Mouse (Mus musculus) heart, postnatal 0 days (tissue): Measurements from ENCODE around the gene 3100002H09Rik.

Experiments used
- CTCF ChIP-seq: IDR thresholded peaks from 2 replicates; pipeline ENCODE4 v1.5.1; 2016; ENCODE audit warnings: antibody characterized with exemption, control low read depth, low read depth
- EP300 ChIP-seq: IDR thresholded peaks from 2 replicates; pipeline ENCODE4 v1.6.1; 2016; ENCODE audit warnings: antibody characterized with exemption, low read depth

DNA sequence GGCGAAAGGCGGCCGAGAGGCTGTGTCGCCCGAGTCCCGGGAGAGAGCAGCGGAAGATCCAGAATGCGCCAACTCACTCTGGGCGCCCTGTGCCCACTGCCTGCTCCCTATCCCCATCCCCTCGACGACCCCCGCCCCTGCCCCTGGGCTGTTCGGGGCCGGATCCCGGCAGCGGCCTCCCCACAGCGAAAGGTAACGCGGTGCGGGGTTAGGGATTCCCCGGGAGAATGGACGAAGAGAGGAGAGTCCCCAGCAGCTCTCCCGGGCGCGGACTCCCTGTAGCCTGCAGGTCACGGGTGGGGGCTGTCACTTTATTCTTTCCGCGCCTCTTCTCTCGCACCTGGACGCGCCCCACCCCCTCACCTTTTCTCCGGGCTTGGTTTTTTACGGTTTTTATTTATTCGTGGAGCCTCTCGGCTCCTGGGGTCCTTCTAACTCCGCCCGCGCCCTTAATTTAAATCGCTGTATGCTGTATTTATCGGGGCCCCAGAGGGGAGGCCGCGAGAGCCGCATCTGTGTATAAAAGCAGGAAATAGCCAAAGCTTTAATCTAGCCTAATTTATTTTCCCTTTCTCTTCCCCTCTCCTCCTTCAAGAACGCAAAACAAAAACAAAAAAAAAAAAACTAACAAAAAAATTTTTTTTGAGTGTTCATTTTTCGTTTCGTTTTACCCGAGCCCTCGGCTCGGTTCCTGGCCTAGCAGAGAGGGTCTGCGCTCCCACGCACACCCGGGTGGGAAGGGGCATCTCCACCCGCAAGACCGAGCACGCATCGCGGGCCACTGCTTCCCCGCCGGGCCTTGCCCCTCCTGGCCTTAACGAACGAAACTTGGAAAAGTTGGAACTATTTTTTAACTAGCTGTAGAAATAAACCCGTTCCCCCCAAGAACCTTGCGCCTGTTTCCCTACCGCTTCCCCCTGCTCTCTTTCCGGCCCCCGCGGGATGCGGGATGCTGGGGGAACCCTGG is 48.9 kb upstream of the 3100002H09Rik start:
- TF ChIP-seq CTCF, result no peak
- TF ChIP-seq EP300, result no peak
